Mouse (Mus musculus): ENCODE results near the gene Gm49721.
"Not testable (repeated sequence)": the region's sequence is repeated elsewhere in the genome, so short reads cannot be mapped to it uniquely, and the experiment has no call there.

DNA sequence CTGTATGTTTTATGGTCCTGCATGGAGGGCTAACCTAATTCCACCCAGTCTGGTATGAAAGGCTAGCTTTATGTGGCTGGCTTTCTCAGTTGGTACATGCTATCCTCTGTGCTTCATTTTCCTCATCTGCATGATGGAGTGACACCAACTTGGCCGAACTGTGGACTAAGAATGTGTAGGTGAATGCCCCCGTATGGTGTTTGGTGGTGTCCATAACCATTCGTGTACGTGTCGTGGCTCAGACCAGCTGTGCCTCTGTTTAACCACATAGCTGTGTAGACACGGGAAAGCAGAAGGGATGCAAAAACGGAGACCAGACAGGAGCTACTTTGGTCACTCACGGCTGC, 31.1 kb upstream of the Gm49721 start:
- TF ChIP-seq CTCF (conservative IDR thresholded peaks at IDR 0.05 in 1 of 2, IDR thresholded peaks at IDR 0.05 in 1 of 2; ENCODE audit: low read depth in 2 of 2, low read length in 2 of 2); SIN3A (IDR thresholded peaks at IDR 0.05; ENCODE audit: low read length); MAZ (IDR thresholded peaks at IDR 0.05; ENCODE audit: low read depth, low read length); NELFE (IDR thresholded peaks at IDR 0.05; ENCODE audit: low read depth, low read length): not testable (repeated sequence)

Data from CH12.LX (cell line).